Mouse (Mus musculus) stomach, postnatal 0 days (tissue): ENCODE measurements around the gene Glrx2. TPM values are rescaled to one million over a fixed set of nuclear protein-coding genes. Genes with fewer than 3 reads are reported as not detected.

Experiments
- ATAC-seq: fragments of 200-750 bp; cut with Nextera tagmentation; 2 replicates; pipeline ENCODE4 v1.8.0; 2017; ENCODE audit not compliant: low FRiP score, low TSS enrichment
- DNase-seq: peaks from one replicate; pipeline ENCODE4 v3.0.0-alpha.2; 2016; ENCODE audit warnings: low spot score
- H3K27ac ChIP-seq: fragments of 300-500 bp; sonication (generic); replicated peaks from 2 replicates; pipeline ENCODE4 v1.5.1; 2014; ENCODE audit warnings: mild to moderate bottlenecking, control low read depth
- H3K27me3 ChIP-seq: fragments of 300-500 bp; sonication (generic); 2 replicates; pipeline ENCODE4 v1.6.1; 2014; ENCODE audit warnings: low read length; ENCODE audit not compliant: control insufficient read depth, insufficient read depth
- H3K36me3 ChIP-seq: fragments of 300-500 bp; sonication (generic); 2 replicates; pipeline ENCODE4 v1.6.1; 2014; ENCODE audit warnings: low read length, mixed read lengths; ENCODE audit not compliant: control insufficient read depth, insufficient read depth
- H3K4me1 ChIP-seq: fragments of 300-500 bp; sonication (generic); replicated peaks from 2 replicates; pipeline ENCODE4 v1.6.1; 2014; ENCODE audit warnings: antibody characterized with exemption; ENCODE audit not compliant: control insufficient read depth, insufficient read depth
- H3K4me2 ChIP-seq: fragments of 300-500 bp; sonication (generic); replicated peaks from 2 replicates; pipeline ENCODE4 v1.6.1; 2014; ENCODE audit warnings: low read depth, mild to moderate bottlenecking, control low read depth, moderate library complexity
- H3K4me3 ChIP-seq: fragments of 300-500 bp; sonication (generic); 2 replicates; pipeline ENCODE4 v1.5.1; 2014; ENCODE audit warnings: low read depth, low read length, control low read depth
- H3K9ac ChIP-seq: fragments of 300-500 bp; sonication (generic); 2 replicates; pipeline ENCODE4 v1.6.1; 2014; ENCODE audit warnings: mild to moderate bottlenecking, low read length, control low read depth, mixed read lengths
- H3K9me3 ChIP-seq: fragments of 300-500 bp; sonication (generic); 2 replicates; pipeline ENCODE4 v1.6.1; 2016; ENCODE audit warnings: low read length; ENCODE audit not compliant: control insufficient read depth
- CTCF ChIP-seq: IDR thresholded peaks from 2 replicates; pipeline ENCODE4 v1.5.1; 2016; ENCODE audit warnings: antibody characterized with exemption, low read depth, mild to moderate bottlenecking, moderate library complexity
- EP300 ChIP-seq: optimal IDR thresholded peaks from 2 replicates; pipeline ENCODE3; 2016; ENCODE audit warnings: antibody characterized with exemption
- WGBS: fragments of 180-500 bp; shearing (Covaris S2); extraction: QIAGEN DNeasy Blood & Tissue Kit; methylation state at CpG from one replicate; pipeline ENCODE4 v1.1.7; 2014; 5-methylcytosine and 5-hydroxymethylcytosine counted together
- polyA plus RNA-seq: library from polyadenylated mRNA; unstranded; fragments of >200 nt; fragmentation: Nextera tagmentation; extraction: Ambion mirVana; gene quantifications from 2 replicates; pipeline ENCODE4 v1.2.1, GENCODE M21; 2015

Gene Glrx2
- polyA plus RNA-seq, 1 experiment from 2014 or later, result 104 TPM

- Histone ChIP-seq H3K4me1 (no peaks in the 10 kb centered on the region), H3K4me2 (peak within 1 kb of the TSS; percentile 95), H3K9me3 (no peaks in the 10 kb centered on the region), H3K36me3 (no peaks in the 10 kb centered on the region), H3K4me3 (peak within 1 kb of the TSS; percentile 93), H3K27me3 (no peaks in the 10 kb centered on the region), H3K9ac (peak within 1 kb of the TSS; percentile 90), H3K27ac (peak within 1 kb of the TSS; percentile 89)
- peak; percentile 21 for TF ChIP-seq EP300
- peak; percentile 97 for TF ChIP-seq CTCF
- ATAC-seq (peak; percentile 97), DNase-seq (peak; percentile 99)
- under 1% methylated on average over 80 of the region's 84 CpGs for WGBS
Measured at GRCm38 (mm10) chr1:143776446-143777411, 60.6 kb downstream of the Glrx2 start, which contains the start of the genes Trove2 and Uchl5. Trove2 (minus strand) TSS chr1:143777068. Uchl5 (plus strand) TSS chr1:143777272.

GRCm38 (mm10) chr1:143777558-143778218 lies 61.5 kb downstream of the Glrx2 start:
- DNase-seq, result peak; percentile 53
- H3K36me3 ChIP-seq, result no peaks in the 10 kb centered on the region
- no peaks in the 10 kb centered on the region for H3K9me3 ChIP-seq
- peak; percentile 24; the same call in 1 of the 2 replicates for ATAC-seq
- peak overlapping the region; percentile 89 for H3K27ac ChIP-seq
- H3K9ac ChIP-seq, result peak overlapping the region; percentile 90
- under 1% methylated on average over 38 of the region's 39 CpGs for WGBS
- H3K27me3 ChIP-seq, result no peaks in the 10 kb centered on the region
- H3K4me3 ChIP-seq, result peak overlapping the region; percentile 93
- H3K4me1 ChIP-seq, result no peaks in the 10 kb centered on the region
- H3K4me2 ChIP-seq, result peak overlapping the region; percentile 95
- TF ChIP-seq EP300 (no peak), CTCF (no peak)

GRCm38 (mm10) chr1:143788584-143789227 lies 72.6 kb downstream of the Glrx2 start:
- H3K4me2 ChIP-seq, result no peak overlapping the region
- no peak overlapping the region for H3K4me3 ChIP-seq
- WGBS, result 86% methylated on average over 2 of the region's 2 CpGs
- no peaks in the 10 kb centered on the region for H3K4me1 ChIP-seq
- TF ChIP-seq CTCF (peak; percentile 77), EP300 (no peak)
- DNase-seq (peak; percentile 40), ATAC-seq (no peak)
- no peak overlapping the region for H3K9ac ChIP-seq
- H3K9me3 ChIP-seq, result no peaks in the 10 kb centered on the region
- no peaks in the 10 kb centered on the region for H3K27me3 ChIP-seq
- no peaks in the 10 kb centered on the region for H3K36me3 ChIP-seq
- no peak overlapping the region for H3K27ac ChIP-seq

Other genes starting within 250 kb of the Glrx2 start
- gene B3galt2, start 75.7 kb upstream of the Glrx2 start, polyA plus RNA-seq, result 0.12 and 0.15 TPM in 2 replicates
- 11.4 and 11.8 TPM in 2 replicates for gene Cdc73, start 13.4 kb upstream of the Glrx2 start, polyA plus RNA-seq
- gene Trove2, start 60.7 kb downstream of the Glrx2 start, polyA plus RNA-seq, result 8.7 and 8.9 TPM in 2 replicates
- gene Uchl5, start 60.9 kb downstream of the Glrx2 start, polyA plus RNA-seq, result 57.6 and 61.5 TPM in 2 replicates